Mouse (Mus musculus): ENCODE results near the gene Anapc16.

GRCm38 (mm10) chr10:60002673-60003212 is at the start of gene Anapc16, which contains the start of gene Ascc1:
- TF ChIP-seq POLR2AphosphoS2 (IDR thresholded peaks at IDR 0.05; ENCODE audit: insufficient read length, low read depth) (peak; percentile 86), TCF12 (IDR thresholded peaks at IDR 0.05; ENCODE audit: insufficient read depth, poor library complexity, severe bottlenecking) (no peak), MYOD1 (IDR thresholded peaks at IDR 0.05; ENCODE audit: control insufficient read depth in 1 of 3, insufficient read length in 2 of 3, low read depth in 2 of 3) (peak in 1 of 3 experiments; percentile 19), POLR2A (IDR thresholded peaks at IDR 0.05; ENCODE audit: insufficient read length, low read depth) (peak; percentile 90), MAX (IDR thresholded peaks at IDR 0.05; ENCODE audit: low read depth) (no peak), MYOG (IDR thresholded peaks at IDR 0.05; ENCODE audit: control insufficient read depth in 1 of 3, insufficient read depth in 1 of 3, insufficient read length in 2 of 3, low read depth in 2 of 3) (peak in 1 of 3 experiments; percentile 24), E2F4 (IDR thresholded peaks at IDR 0.05; ENCODE audit: insufficient read depth) (no peak), REST (IDR thresholded peaks at IDR 0.05; ENCODE audit: insufficient read depth, insufficient read length) (no peak), USF1 (IDR thresholded peaks at IDR 0.05; ENCODE audit: low read depth) (no peak), CEBPB (IDR thresholded peaks at IDR 0.05; ENCODE audit: insufficient read depth, poor library complexity, severe bottlenecking) (no peak), TCF3 (IDR thresholded peaks at IDR 0.05; ENCODE audit: insufficient read length, low read depth) (no peak)
